Mouse (Mus musculus) lung, postnatal 0 days (tissue): ENCODE data around the gene Sergef. TPM values are rescaled to one million over a fixed set of nuclear protein-coding genes. Genes with fewer than 3 reads are reported as not detected.

Experiments
- ATAC-seq: fragments of 200-750 bp; cut with Nextera tagmentation; 2 replicates; pipeline ENCODE4 v1.8.0; 2017; ENCODE audit warnings: moderate library complexity
- DNase-seq: peaks from one replicate; pipeline ENCODE4 v3.0.0-alpha.2; 2016; ENCODE audit warnings: low spot score
- H3K27ac ChIP-seq: fragments of 300-500 bp; sonication (generic); 2 replicates; pipeline ENCODE4 v1.5.1; 2014; ENCODE audit warnings: antibody characterized with exemption, mild to moderate bottlenecking, low read length, mixed read lengths
- H3K27me3 ChIP-seq: fragments of 300-500 bp; sonication (generic); replicated peaks from 2 replicates; pipeline ENCODE4 v1.6.1; 2014; ENCODE audit warnings: low read length, mixed read lengths; ENCODE audit not compliant: insufficient read depth
- H3K36me3 ChIP-seq: fragments of 300-500 bp; sonication (generic); 2 replicates; pipeline ENCODE4 v1.6.1; 2014; ENCODE audit warnings: low read length, mixed read lengths; ENCODE audit not compliant: insufficient read depth
- H3K4me1 ChIP-seq: fragments of 300-500 bp; sonication (generic); 2 replicates; pipeline ENCODE4 v1.6.1; 2014; ENCODE audit warnings: antibody characterized with exemption, low read depth, low read length, mixed read lengths; ENCODE audit not compliant: insufficient read depth
- H3K4me2 ChIP-seq: fragments of 300-500 bp; sonication (generic); replicated peaks from 2 replicates; pipeline ENCODE4 v1.6.1; 2014; ENCODE audit warnings: low read depth, mild to moderate bottlenecking, low read length, moderate library complexity, mixed read lengths
- H3K4me3 ChIP-seq: fragments of 300-500 bp; sonication (generic); 2 replicates; pipeline ENCODE4 v1.5.1; 2014; ENCODE audit warnings: low read depth, low read length
- H3K9ac ChIP-seq: fragments of 300-500 bp; sonication (generic); replicated peaks from 2 replicates; pipeline ENCODE4 v1.6.1; 2014; ENCODE audit warnings: low read depth, mild to moderate bottlenecking
- H3K9me3 ChIP-seq: fragments of 300-500 bp; sonication (generic); 2 replicates; pipeline ENCODE4 v1.6.1; 2016; ENCODE audit warnings: low read length, mixed read lengths
- CTCF ChIP-seq: IDR thresholded peaks from 2 replicates; pipeline ENCODE4 v1.5.1; 2016; ENCODE audit warnings: antibody characterized with exemption, mild to moderate bottlenecking
- EP300 ChIP-seq: IDR thresholded peaks from 2 replicates; pipeline ENCODE4 v1.6.1; 2016; ENCODE audit warnings: antibody characterized with exemption, mild to moderate bottlenecking, control low read depth
- WGBS: fragments of 180-500 bp; shearing (Covaris S2); extraction: QIAGEN DNeasy Blood & Tissue Kit; methylation state at CpG from one replicate; pipeline ENCODE4 v1.1.7; 2014; 5-methylcytosine and 5-hydroxymethylcytosine counted together
- polyA plus RNA-seq: library from polyadenylated mRNA; unstranded; fragments of >200 nt; fragmentation: Nextera tagmentation; extraction: Ambion mirVana; gene quantifications from 2 replicates; pipeline ENCODE4 v1.2.1, GENCODE M21; 2015

The Sergef gene
- polyA plus RNA-seq, 1 experiment from 2014 or later: 7.2 TPM

- WGBS: 92% methylated on average over 23 of the region's 23 CpGs
- TF ChIP-seq CTCF: no peak
- no peak for TF ChIP-seq EP300
- Histone ChIP-seq H3K9me3 (no peaks in the 10 kb centered on the region), H3K27ac (no peak overlapping the region), H3K4me3 (no peak overlapping the region), H3K4me2 (no peak overlapping the region), H3K9ac (no peak overlapping the region), H3K27me3 (no peaks in the 10 kb centered on the region), H3K36me3 (no peaks in the 10 kb centered on the region), H3K4me1 (no peaks in the 10 kb centered on the region)
- ATAC-seq (no peak), DNase-seq (no peak)
Observed at GRCm38 (mm10) chr7:46618416-46619110, 21.0 kb downstream of the Sergef start.

GRCm38 (mm10) chr7:46616429-46617005, 23.1 kb downstream of the Sergef start:
- Histone ChIP-seq H3K4me2 (no peak overlapping the region), H3K4me3 (no peak overlapping the region), H3K4me1 (no peaks in the 10 kb centered on the region; the same call in 1 of the 2 replicates), H3K9me3 (no peaks in the 10 kb centered on the region), H3K27me3 (no peaks in the 10 kb centered on the region), H3K36me3 (no peaks in the 10 kb centered on the region), H3K27ac (no peak overlapping the region), H3K9ac (no peak overlapping the region)
- 85% methylated on average over 7 of the region's 7 CpGs for WGBS
- no peak for ATAC-seq
- TF ChIP-seq CTCF (no peak), EP300 (no peak)
- DNase-seq: no peak

DNA sequence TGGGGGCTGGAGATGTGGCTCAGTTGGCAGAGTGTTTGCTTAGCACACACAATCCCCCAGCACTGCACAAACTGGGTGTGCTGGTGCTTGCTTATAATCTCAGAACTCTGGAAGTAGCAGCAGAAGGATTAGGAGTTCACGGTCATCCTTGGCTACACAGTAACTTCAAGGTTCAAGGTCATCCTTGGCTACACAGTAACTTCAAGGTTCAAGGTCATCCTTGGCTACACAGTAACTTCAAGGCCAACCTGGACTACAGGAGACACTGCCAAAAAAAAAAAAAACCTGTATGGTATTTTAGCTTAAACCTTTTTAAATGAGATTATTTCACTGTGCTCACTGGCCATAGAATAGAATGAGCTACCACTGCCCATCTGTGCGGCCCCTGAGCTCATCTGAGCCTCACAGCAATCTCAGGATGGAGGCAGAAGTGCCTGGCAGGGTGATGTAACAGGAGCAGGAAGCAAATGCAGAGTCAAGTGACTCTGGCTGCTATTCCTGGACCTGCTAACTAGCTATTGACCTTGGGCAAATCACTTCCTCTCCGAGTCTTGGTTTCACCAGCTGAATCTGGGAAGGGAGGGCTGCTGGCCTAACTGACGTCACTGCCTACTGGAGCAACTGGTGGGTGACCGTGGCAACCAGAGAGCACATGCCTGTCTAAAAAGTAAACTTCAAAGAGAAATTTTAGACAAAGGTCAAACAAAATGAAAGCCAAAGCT, 24.2 kb downstream of the Sergef start:
- ATAC-seq (peak; percentile 58), DNase-seq (peak; percentile 84)
- TF ChIP-seq CTCF (no peak), EP300 (no peak)
- Histone ChIP-seq H3K4me1 (no peaks in the 10 kb centered on the region; the same call in 1 of the 2 replicates), H3K36me3 (no peaks in the 10 kb centered on the region), H3K27ac (no peak overlapping the region), H3K4me2 (no peak overlapping the region), H3K9me3 (no peaks in the 10 kb centered on the region), H3K27me3 (no peaks in the 10 kb centered on the region), H3K9ac (no peak overlapping the region), H3K4me3 (no peak overlapping the region)
- 30% methylated on average over 5 of the region's 5 CpGs for WGBS

DNA sequence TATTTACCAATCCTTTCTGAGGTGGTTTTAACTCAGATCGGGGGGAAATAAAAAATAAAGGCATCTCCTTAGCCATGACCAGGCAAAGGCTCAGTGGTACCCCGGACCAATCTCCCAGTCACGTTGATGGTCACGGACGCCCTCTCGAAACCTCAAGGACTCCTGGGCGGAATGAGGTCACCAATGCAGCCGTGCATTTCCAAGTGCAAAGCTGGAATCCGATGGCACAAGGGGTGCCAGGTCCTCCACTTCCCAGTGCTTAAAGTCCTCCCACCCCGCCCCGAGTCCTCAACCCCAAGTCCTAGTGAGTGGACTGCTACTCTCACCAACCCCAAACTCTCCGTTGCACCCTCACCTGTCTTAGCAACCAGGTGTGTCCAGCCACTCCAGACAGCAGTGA, 25.3 kb downstream of the Sergef start:
- 49% methylated on average over 12 of the region's 12 CpGs for WGBS
- TF ChIP-seq CTCF (no peak), EP300 (no peak)
- Histone ChIP-seq H3K4me3 (no peak overlapping the region), H3K27me3 (no peaks in the 10 kb centered on the region), H3K27ac (no peak overlapping the region), H3K9ac (no peak overlapping the region), H3K4me2 (no peak overlapping the region), H3K4me1 (no peaks in the 10 kb centered on the region; the same call in 1 of the 2 replicates), H3K9me3 (no peaks in the 10 kb centered on the region), H3K36me3 (no peaks in the 10 kb centered on the region)
- ATAC-seq: peak; percentile 54
- peak; percentile 53 for DNase-seq

- ATAC-seq (peak; percentile 20; the same call in 1 of the 2 replicates), DNase-seq (peak; percentile 28)
- Histone ChIP-seq H3K9ac (no peak overlapping the region), H3K36me3 (no peaks in the 10 kb centered on the region), H3K27ac (no peak overlapping the region), H3K4me1 (no peaks in the 10 kb centered on the region; the same call in 1 of the 2 replicates), H3K27me3 (no peaks in the 10 kb centered on the region), H3K4me3 (no peak overlapping the region), H3K4me2 (no peak overlapping the region), H3K9me3 (no peaks in the 10 kb centered on the region)
- 46% methylated on average over 10 of the region's 10 CpGs for WGBS
- TF ChIP-seq CTCF (no peak), EP300 (no peak)
Observed at GRCm38 (mm10) chr7:46613091-46613490, 26.5 kb downstream of the Sergef start.

GRCm38 (mm10) chr7:46612421-46612937, 27.1 kb downstream of the Sergef start:
- TF ChIP-seq CTCF: no peak
- no peak for TF ChIP-seq EP300
- DNase-seq (no peak), ATAC-seq (no peak)
- no peak overlapping the region for H3K4me3 ChIP-seq
- H3K27ac ChIP-seq: no peak overlapping the region
- no peaks in the 10 kb centered on the region; the same call in 1 of the 2 replicates for H3K4me1 ChIP-seq
- H3K9me3 ChIP-seq: no peaks in the 10 kb centered on the region
- H3K4me2 ChIP-seq: no peak overlapping the region
- no peaks in the 10 kb centered on the region for H3K36me3 ChIP-seq
- H3K9ac ChIP-seq: no peak overlapping the region
- 59% methylated on average over 6 of the region's 6 CpGs for WGBS
- no peaks in the 10 kb centered on the region for H3K27me3 ChIP-seq
